Mouse (Mus musculus) liver, embryonic 18 days (tissue): ENCODE measurements around the gene Map1lc3a. TPM values are rescaled to one million over a fixed set of nuclear protein-coding genes. Genes with fewer than 3 reads are reported as not detected.

Experiments used
- polyA plus RNA-seq: library from polyadenylated mRNA; depleted of rRNA; stranded (reverse); fragments of >200 nt; gene quantifications from 2 replicates; pipeline ENCODE4 v1.2.3, GENCODE M21; 2012; rRNA removed

Gene Map1lc3a
- polyA plus RNA-seq: 18.8 and 21.8 TPM in 2 replicates

GRCm38 (mm10) chr2:155276195-155276594 is at the start of gene Map1lc3a:
Map1lc3a (plus strand) TSS chr2:155276297.

GRCm38 (mm10) chr2:155236362-155236992 is 39.6 kb upstream of the Map1lc3a start, which contains the start of gene Dynlrb1:
Dynlrb1 (plus strand) TSS chr2:155236533.

Other genes starting within 250 kb of the Map1lc3a start
- gene Ahcy, start 201.8 kb upstream of the Map1lc3a start, polyA plus RNA-seq: 276 and 345 TPM in 2 replicates
- gene Itch, start 142.8 kb upstream of the Map1lc3a start, polyA plus RNA-seq: 7.3 and 8.5 TPM in 2 replicates
- gene Dynlrb1, start 39.8 kb upstream of the Map1lc3a start, polyA plus RNA-seq: 162 and 180 TPM in 2 replicates
- gene Pigu, start 81.1 kb downstream of the Map1lc3a start, polyA plus RNA-seq: 18.9 and 19.1 TPM in 2 replicates
- gene Trp53inp2, start 104.8 kb downstream of the Map1lc3a start, polyA plus RNA-seq: 23.4 and 23.8 TPM in 2 replicates
- 7.1 and 10.0 TPM in 2 replicates for gene Ncoa6, start 197.6 kb downstream of the Map1lc3a start, polyA plus RNA-seq
- gene Acss2, start 241.7 kb downstream of the Map1lc3a start, polyA plus RNA-seq: 27.3 and 59.6 TPM in 2 replicates
- gene Ggt7, start 241.9 kb downstream of the Map1lc3a start, polyA plus RNA-seq: 0.35 and 0.50 TPM in 2 replicates